Mouse (Mus musculus) liver, embryonic 14.5 days (tissue): ENCODE measurements around the gene Gm9821. TPM values are rescaled to one million over a fixed set of nuclear protein-coding genes. Genes with fewer than 3 reads are reported as not detected.

Experiments used
- ATAC-seq: fragments of 200-750 bp; cut with Nextera tagmentation; 2 replicates; pipeline ENCODE4 v1.8.0; 2017; ENCODE audit warnings: moderate number of reproducible peaks, mild to moderate bottlenecking, moderate library complexity; ENCODE audit not compliant: insufficient read depth
- DNase-seq, 3 experiments: peaks; one replicate each; pipeline ENCODE4 v3.0.0-alpha.2; 2012 to 2013; ENCODE audit warnings: low read depth in 3 of 3, low spot score in 3 of 3
- H3K27ac ChIP-seq: fragments of 300-500 bp; sonication (generic); 2 replicates; pipeline ENCODE4 v1.5.1; 2014; ENCODE audit warnings: moderate library complexity, mild to moderate bottlenecking, control low read depth, inconsistent platforms
- H3K27me3 ChIP-seq: fragments of 300-500 bp; sonication (generic); 2 replicates; pipeline ENCODE4 v1.6.1; 2014; ENCODE audit warnings: mild to moderate bottlenecking, low read length, moderate library complexity; ENCODE audit not compliant: control insufficient read depth, insufficient read depth
- H3K36me3 ChIP-seq: fragments of 300-500 bp; sonication (generic); replicated peaks from 2 replicates; pipeline ENCODE4 v1.6.1; 2014; ENCODE audit warnings: low read depth; ENCODE audit not compliant: control insufficient read depth, insufficient read depth
- H3K4me1 ChIP-seq, 2 experiments: fragments of 200-500 bp in 1 of 2; fragments of 300-500 bp in 1 of 2; sonication (generic) in 1 of 2; replicated peaks; 2 replicates each; pipeline ENCODE4 v1.6.1; 2012 to 2014; ENCODE audit warnings: antibody characterized with exemption in 1 of 2, inconsistent platforms in 1 of 2, low read length in 1 of 2; ENCODE audit not compliant: control insufficient read depth in 2 of 2, insufficient read depth in 2 of 2
- H3K4me2 ChIP-seq: fragments of 300-500 bp; sonication (generic); 2 replicates; pipeline ENCODE4 v1.6.1; 2014; ENCODE audit warnings: low read depth, mild to moderate bottlenecking, control low read depth, moderate library complexity
- H3K4me3 ChIP-seq, 2 experiments: fragments of 200-500 bp in 1 of 2; fragments of 300-500 bp in 1 of 2; sonication (generic) in 1 of 2; 2 replicates each; pipeline ENCODE4 v1.5.1; 2012 to 2014; ENCODE audit warnings: low read depth in 2 of 2, low read length in 2 of 2, mild to moderate bottlenecking in 2 of 2, control low read depth in 1 of 2, inconsistent platforms in 1 of 2, moderate library complexity in 1 of 2; ENCODE audit not compliant: insufficient read depth in 1 of 2
- H3K9ac ChIP-seq: fragments of 300-500 bp; sonication (generic); replicated peaks from 2 replicates; pipeline ENCODE4 v1.6.1; 2014; ENCODE audit warnings: mild to moderate bottlenecking, control low read depth, moderate library complexity
- H3K9me3 ChIP-seq: fragments of 300-500 bp; sonication (generic); 2 replicates; pipeline ENCODE4 v1.6.1; 2016; ENCODE audit warnings: low read length, mixed read lengths; ENCODE audit not compliant: control insufficient read depth
- CTCF ChIP-seq: IDR thresholded peaks from 2 replicates; pipeline ENCODE4 v1.5.1; 2016; ENCODE audit warnings: antibody characterized with exemption, low read depth, control low read depth
- EP300 ChIP-seq: IDR thresholded peaks from 2 replicates; pipeline ENCODE4 v1.6.1; 2016; ENCODE audit warnings: antibody characterized with exemption, low read depth
- WGBS: fragments of 180-500 bp; shearing (Covaris S2); extraction: QIAGEN DNeasy Blood & Tissue Kit; methylation state at CpG from one replicate; pipeline ENCODE4 v1.1.7; 2014; ENCODE audit not compliant: insufficient replicate concordance; 5-methylcytosine and 5-hydroxymethylcytosine counted together
- microRNA-seq: library from miRNA; unstranded; fragments of <30 nt; microRNA quantifications from one replicate; pipeline ENCODE4, GENCODE M21; 2016
- polyA plus RNA-seq, 2 experiments: library from polyadenylated mRNA; depleted of rRNA in 1 of 2; stranded (reverse) in 1 of 2; unstranded in 1 of 2; fragments of >200 nt; fragmentation: Nextera tagmentation in 1 of 2; extraction: Ambion mirVana in 1 of 2; gene quantifications; 2 replicates each; pipeline versions ENCODE4 v1.2.1 to v1.2.3; 2012 to 2014

Gm9821 gene
- polyA plus RNA-seq, 2 experiments = 0.01 to 0.63 TPM

GRCm38 (mm10) chr2:91993409-91993808 is 47.9 kb downstream of the Gm9821 start:
- Histone ChIP-seq H3K9ac (no peak overlapping the region), H3K4me2 (no peak overlapping the region), H3K36me3 (no peaks in the 10 kb centered on the region), H3K27me3 (no peaks in the 10 kb centered on the region; the same call in 1 of the 2 replicates), H3K27ac (no peak overlapping the region), H3K4me3 (no peak overlapping the region), H3K4me1 (no peaks in the 10 kb centered on the region), H3K9me3 (no peaks in the 10 kb centered on the region)
- ATAC-seq (no peak), DNase-seq (no peak)
- TF ChIP-seq CTCF = no peak
- TF ChIP-seq EP300 = no peak
- WGBS = 59% methylated on average over 3 of the region's 3 CpGs

DNA sequence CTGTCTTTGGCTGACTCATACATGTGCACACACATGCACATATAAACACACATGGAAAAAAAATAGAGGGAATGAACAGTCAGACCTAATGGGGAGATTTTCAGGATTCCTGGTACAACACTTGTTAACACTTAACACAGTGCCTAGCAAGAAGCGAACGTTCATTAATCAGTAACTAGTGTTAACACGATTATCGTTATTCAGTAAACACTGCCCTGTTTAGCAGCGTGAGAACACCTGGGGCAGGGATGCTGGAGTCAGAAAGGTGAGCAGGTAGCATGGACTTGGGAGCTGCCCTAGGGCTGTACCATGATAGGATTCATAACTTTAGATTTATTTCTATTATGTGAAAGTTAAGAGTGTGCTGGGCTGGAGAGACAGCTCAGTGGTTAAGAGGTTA is 50.5 kb downstream of the Gm9821 start:
- Histone ChIP-seq H3K4me1 (no peaks in the 10 kb centered on the region), H3K4me2 (no peak overlapping the region), H3K4me3 (no peak overlapping the region), H3K9ac (no peak overlapping the region), H3K9me3 (no peaks in the 10 kb centered on the region), H3K36me3 (no peaks in the 10 kb centered on the region), H3K27me3 (no peaks in the 10 kb centered on the region; the same call in 1 of the 2 replicates), H3K27ac (no peak overlapping the region)
- no peak for ATAC-seq
- TF ChIP-seq CTCF (no peak), EP300 (no peak)
- DNase-seq = no peak
- 61% methylated on average over 5 of the region's 5 CpGs for WGBS

Small RNA genes lying within 50 kb of the gene (microRNA-seq; reads per million reads assigned to microRNA genes)
- not detected for gene Mir6999

Other genes starting within 250 kb of the Gm9821 start
- gene Atg13, start 235.1 kb upstream of the Gm9821 start, polyA plus RNA-seq (2012; rRNA removed) = 7.4 and 7.5 TPM in 2 replicates
- gene Atg13, start 235.1 kb upstream of the Gm9821 start, polyA plus RNA-seq (2014; fragmentation: Nextera tagmentation; extraction: Ambion mirVana) = 11.3 and 12.9 TPM in 2 replicates
- 2.2 and 2.3 TPM in 2 replicates for gene Harbi1, start 234.9 kb upstream of the Gm9821 start, polyA plus RNA-seq (2012; rRNA removed)
- 3.4 and 4.8 TPM in 2 replicates for gene Harbi1, start 234.9 kb upstream of the Gm9821 start, polyA plus RNA-seq (2014; fragmentation: Nextera tagmentation; extraction: Ambion mirVana)
- 3.7 and 3.9 TPM in 2 replicates for gene Ambra1, start 215.6 kb upstream of the Gm9821 start, polyA plus RNA-seq (2012; rRNA removed)
- gene Ambra1, start 215.6 kb upstream of the Gm9821 start, polyA plus RNA-seq (2014; fragmentation: Nextera tagmentation; extraction: Ambion mirVana) = 3.9 and 4.2 TPM in 2 replicates
- 0.06 and 0.08 TPM in 2 replicates for gene Chrm4, start 18.5 kb upstream of the Gm9821 start, polyA plus RNA-seq (2012; rRNA removed)
- not detected in 2 replicates for gene Chrm4, start 18.5 kb upstream of the Gm9821 start, polyA plus RNA-seq (2014; fragmentation: Nextera tagmentation; extraction: Ambion mirVana)
- gene Mdk, start 13.4 kb upstream of the Gm9821 start, polyA plus RNA-seq (2012; rRNA removed) = 13.2 and 19.3 TPM in 2 replicates
- gene Mdk, start 13.4 kb upstream of the Gm9821 start, polyA plus RNA-seq (2014; fragmentation: Nextera tagmentation; extraction: Ambion mirVana) = 12.7 and 13.7 TPM in 2 replicates
- gene Dgkz, start 30.2 kb downstream of the Gm9821 start, polyA plus RNA-seq (2012; rRNA removed) = 55.9 and 60.7 TPM in 2 replicates
- gene Dgkz, start 30.2 kb downstream of the Gm9821 start, polyA plus RNA-seq (2014; fragmentation: Nextera tagmentation; extraction: Ambion mirVana) = 19.6 and 26.7 TPM in 2 replicates
- gene Creb3l1, start 78.8 kb downstream of the Gm9821 start, polyA plus RNA-seq (2012; rRNA removed) = 0.61 and 0.66 TPM in 2 replicates
- gene Creb3l1, start 78.8 kb downstream of the Gm9821 start, polyA plus RNA-seq (2014; fragmentation: Nextera tagmentation; extraction: Ambion mirVana) = 0.84 and 1.3 TPM in 2 replicates
- 3.0 and 4.7 TPM in 2 replicates for gene Phf21a, start 147.4 kb downstream of the Gm9821 start, polyA plus RNA-seq (2012; rRNA removed)
- 1.6 and 1.8 TPM in 2 replicates for gene Phf21a, start 147.4 kb downstream of the Gm9821 start, polyA plus RNA-seq (2014; fragmentation: Nextera tagmentation; extraction: Ambion mirVana)